Comparison of ENCODE assay signal across 19 mouse cellular contexts in genomic region chr7:45056329-45056971, GRCm38 (mm10). TPM values are rescaled to one million over a fixed set of nuclear protein-coding genes. Genes with fewer than 3 reads are reported as not detected.
A peak's percentile ranks its signal among the peaks of the same experiment; 100 is the strongest.
DNase-seq lines count a peak whose midpoint lies in the region; ATAC-seq and TF ChIP-seq lines count a peak whose summit lies in the region.
"Had no signal": no experiment of that assay in that cellular context is flagged by ENCODE, and none has a peak within 500 bp of the region (broad histone marks: within the 10 kb centered on the region; RNA-seq: fewer than 3 reads in every experiment).

No protein-coding gene starts in this region.

- no peak for TF ChIP-seq CTCF in E14TG2a.4 (conservative IDR thresholded peaks at IDR 0.05; ENCODE audit: low read length)
- TF ChIP-seq CTCF in stomach, postnatal 0 days (IDR thresholded peaks at IDR 0.05; ENCODE audit: low read depth): no peak
- TF ChIP-seq CTCF in lung, adult 2 months (IDR thresholded peaks at IDR 0.05; ENCODE audit: insufficient read depth, low read length): no peak

- no peaks in the 10 kb centered on the region for H3K27me3 ChIP-seq in heart, embryonic 16.5 days (ENCODE audit: control insufficient read depth, insufficient read depth, low read length)
- no peaks in the 10 kb centered on the region for H3K27me3 ChIP-seq in E14TG2a.4 (ENCODE audit: insufficient read depth, low read length)
- no peaks in the 10 kb centered on the region for H3K27me3 ChIP-seq in stomach, postnatal 0 days (ENCODE audit: control insufficient read depth, insufficient read depth, low read length)
- H3K27me3 ChIP-seq: limb, embryonic 15.5 days; Patski had no signal

- TF ChIP-seq EP300 in stomach, postnatal 0 days (optimal IDR thresholded peaks at IDR 0.05): no peak

- no peak overlapping the region for H3K4me2 ChIP-seq in heart, embryonic 16.5 days (ENCODE audit: low read depth, low read length)
- no peak overlapping the region for H3K4me2 ChIP-seq in stomach, postnatal 0 days (replicated peaks; ENCODE audit: low read depth)
- H3K4me2 ChIP-seq: heart, embryonic 11.5 days; limb, embryonic 15.5 days had no signal

- TF ChIP-seq POLR2A in lung, adult 2 months (IDR thresholded peaks at IDR 0.05; ENCODE audit: borderline replicate concordance, extremely low read depth, low read depth, low read length): no peak

- 0 out of 2 replicates have a peak overlapping the region, but pooled peaks have one; percentile 11 for H3K9ac ChIP-seq in heart, embryonic 16.5 days (ENCODE audit: low read length)
- H3K9ac ChIP-seq in stomach, postnatal 0 days (ENCODE audit: low read length): no peak overlapping the region
- H3K9ac ChIP-seq: limb, embryonic 15.5 days had no signal

- 57% methylated on average over 14 of the region's 14 CpGs for WGBS in heart, embryonic 16.5 days
- WGBS in stomach, postnatal 0 days: 66% methylated on average over 14 of the region's 14 CpGs
- 66% methylated on average over 14 of the region's 14 CpGs for WGBS in lung, adult 2 months

- peak; percentile 52 to 56 for DNase-seq in cerebellum, postnatal 10 days
- no peak for DNase-seq in cerebellum, adult 18-20 months
- DNase-seq in heart, adult 8-10 months (ENCODE audit: low spot score): no peak
- peak; percentile 14 for DNase-seq in stomach, postnatal 0 days (ENCODE audit: low spot score)
- no peak for DNase-seq in lung, adult 2 months
- DNase-seq: adrenal gland, postnatal 36 days; gastrocnemius, postnatal 25 days; kidney, adult 11 months; layer of hippocampus, adult 9-11 months; right cerebral cortex, postnatal 4 days had no signal

- H3K9me3 ChIP-seq in heart, embryonic 16.5 days (replicated peaks; ENCODE audit: control insufficient read depth, low read length): no peaks in the 10 kb centered on the region
- H3K9me3 ChIP-seq in E14TG2a.4 (ENCODE audit: low read length): no peaks in the 10 kb centered on the region
- H3K9me3 ChIP-seq in stomach, postnatal 0 days (ENCODE audit: control insufficient read depth, low read length): no peaks in the 10 kb centered on the region
- H3K9me3 ChIP-seq: forebrain, embryonic 10.5 days; G1E; limb, embryonic 15.5 days had no signal

- H3K36me3 ChIP-seq in heart, embryonic 16.5 days (ENCODE audit: control insufficient read depth, insufficient read depth): no peaks in the 10 kb centered on the region
- H3K36me3 ChIP-seq in E14TG2a.4 (ENCODE audit: insufficient read depth, low read length): no peaks in the 10 kb centered on the region
- H3K36me3 ChIP-seq in stomach, postnatal 0 days (ENCODE audit: control insufficient read depth, insufficient read depth, low read length): no peaks in the 10 kb centered on the region
- H3K36me3 ChIP-seq: forebrain, embryonic 10.5 days had no signal

- no peak for ATAC-seq in heart, embryonic 16.5 days (replicated peaks; ENCODE audit: extremely low read depth, insufficient read depth, low FRiP score)
- ATAC-seq in stomach, postnatal 0 days (ENCODE audit: low FRiP score, low TSS enrichment): no peak
- ATAC-seq: lung, postnatal 0 days; Patski had no signal

- H3K4me3 ChIP-seq in heart, embryonic 16.5 days (ENCODE audit: low read length): no peak overlapping the region
- H3K4me3 ChIP-seq in E14TG2a.4 (replicated peaks; ENCODE audit: low read length): peak overlapping the region; percentile 24
- no peak overlapping the region for H3K4me3 ChIP-seq in stomach, postnatal 0 days (ENCODE audit: low read depth, low read length)
- H3K4me3 ChIP-seq in lung, adult 2 months (replicated peaks; ENCODE audit: extremely low read depth, low read depth, low read length): no peak overlapping the region
- H3K4me3 ChIP-seq: forebrain, embryonic 10.5 days; limb, embryonic 15.5 days had no signal

- H3K4me1 ChIP-seq in heart, embryonic 16.5 days (ENCODE audit: control insufficient read depth, insufficient read depth, low read length): peaks cover 10% of the 10 kb centered on the region
- peaks cover 67% of the 10 kb centered on the region for H3K4me1 ChIP-seq in E14TG2a.4 (replicated peaks; ENCODE audit: low read depth, low read length)
- 0 out of 2 replicates have a peak, but pooled peaks cover 4% of the 10 kb centered on the region for H3K4me1 ChIP-seq in stomach, postnatal 0 days (replicated peaks; ENCODE audit: control insufficient read depth, insufficient read depth)
- peaks cover 9% of the 10 kb centered on the region for H3K4me1 ChIP-seq in lung, adult 2 months (ENCODE audit: control insufficient read depth, insufficient read depth, low read length)

- no peak overlapping the region for H3K27ac ChIP-seq in heart, embryonic 16.5 days (ENCODE audit: low read length)
- H3K27ac ChIP-seq in stomach, postnatal 0 days (replicated peaks): no peak overlapping the region
- H3K27ac ChIP-seq: forebrain, embryonic 10.5 days; limb, embryonic 15.5 days; macrophage had no signal

RNA-seq across cellular contexts. Expression of gene Prr12, which starts 3.8 kb away (rescaled TPM):
- polyA plus RNA-seq in heart, embryonic 16.5 days (2015; fragmentation: Nextera tagmentation; extraction: Ambion mirVana): 5.6 and 7.3 TPM in 2 replicates
- total RNA-seq in heart, adult 8-10 months (2022): 10 to 100 TPM; 22.4 to 26.3 (median 24.9) TPM
- 3.4 and 3.8 TPM in 2 replicates for polyA plus RNA-seq in stomach, postnatal 0 days (2015; fragmentation: Nextera tagmentation; extraction: Ambion mirVana)
- 11.1 and 15.9 TPM in 2 replicates for polyA plus RNA-seq in lung, adult 2 months (2012; rRNA removed)

RNA-seq across cellular contexts. Expression of gene Nosip, which starts 5.8 kb away (rescaled TPM):
- polyA plus RNA-seq in heart, embryonic 16.5 days (2015; fragmentation: Nextera tagmentation; extraction: Ambion mirVana): 53.8 and 55.9 TPM in 2 replicates
- total RNA-seq in heart, adult 8-10 months (2022): 10 to 100 TPM; 30.6 to 33.8 (median 32.7) TPM
- 43.0 and 44.1 TPM in 2 replicates for polyA plus RNA-seq in stomach, postnatal 0 days (2015; fragmentation: Nextera tagmentation; extraction: Ambion mirVana)
- polyA plus RNA-seq in lung, adult 2 months (2012; rRNA removed): 86.5 and 102 TPM in 2 replicates

RNA-seq across cellular contexts. Expression of gene Prrg2, which starts 6.0 kb away (rescaled TPM):
- 12.9 and 16.6 TPM in 2 replicates for polyA plus RNA-seq in heart, embryonic 16.5 days (2015; fragmentation: Nextera tagmentation; extraction: Ambion mirVana)
- 1 to 10 TPM; 5.6 to 7.8 (median 6.7) TPM for total RNA-seq in heart, adult 8-10 months (2022)
- 33.6 and 37.4 TPM in 2 replicates for polyA plus RNA-seq in stomach, postnatal 0 days (2015; fragmentation: Nextera tagmentation; extraction: Ambion mirVana)
- 82.5 and 90.6 TPM in 2 replicates for polyA plus RNA-seq in lung, adult 2 months (2012; rRNA removed)

RNA-seq across cellular contexts. Expression of gene Rcn3, which starts 35.6 kb away (rescaled TPM):
- polyA plus RNA-seq in heart, embryonic 16.5 days (2015; fragmentation: Nextera tagmentation; extraction: Ambion mirVana): 207 and 214 TPM in 2 replicates
- 10 to 100 TPM; 17.8 to 27.4 (median 21.4) TPM for total RNA-seq in heart, adult 8-10 months (2022)
- polyA plus RNA-seq in stomach, postnatal 0 days (2015; fragmentation: Nextera tagmentation; extraction: Ambion mirVana): 157 and 176 TPM in 2 replicates
- 172 and 174 TPM in 2 replicates for polyA plus RNA-seq in lung, adult 2 months (2012; rRNA removed)
- total RNA-seq: G1E had no signal

RNA-seq across cellular contexts. Expression of gene Rras, which starts 38.7 kb away (rescaled TPM):
- polyA plus RNA-seq in heart, embryonic 16.5 days (2015; fragmentation: Nextera tagmentation; extraction: Ambion mirVana): 74.8 and 85.0 TPM in 2 replicates
- 10 to 100 TPM; 40.2 to 49.8 (median 44.1) TPM for total RNA-seq in heart, adult 8-10 months (2022)
- polyA plus RNA-seq in stomach, postnatal 0 days (2015; fragmentation: Nextera tagmentation; extraction: Ambion mirVana): 81.5 and 87.2 TPM in 2 replicates
- polyA plus RNA-seq in lung, adult 2 months (2012; rRNA removed): 233 and 237 TPM in 2 replicates

Comparison
In these comparisons a context has a peak if more than half of its experiments do, and no peak if none do; other contexts are left out.
1. DNase-seq: peak in cerebellum, postnatal 10 days (2 of 2) and stomach, postnatal 0 days (single experiment); none in cerebellum, adult 18-20 months (0 of 2), heart, adult 8-10 months (single experiment) and lung, adult 2 months (single experiment).